Mouse (Mus musculus): Measurements from ENCODE around the gene Slc35b2. TPM values are rescaled to one million over a fixed set of nuclear protein-coding genes. Genes with fewer than 3 reads are reported as not detected.

Slc35b2 gene
- 10 to 100 TPM; 28.1 to 44.2 TPM for total RNA-seq (2021)
- long read RNA-seq, experiment 1, transcript Slc35b2-205 (4 exons, 1,906 nt), result major isoform, 49 of 56 reads
- long read RNA-seq, experiment 1, partial matches to known transcripts, result 2 of 56 reads
- long read RNA-seq, experiment 1, other reads (novel, unspliced or antisense), result 3 of 56 reads
- long read RNA-seq, experiment 2, transcript Slc35b2-205 (4 exons, 1,906 nt), result major isoform, 251 of 281 reads
- long read RNA-seq, experiment 2, transcript Slc35b2-207 (4 exons, 850 nt), result minor isoform, 8 of 281 reads
- long read RNA-seq, experiment 2, partial matches to known transcripts, result 9 of 281 reads
- long read RNA-seq, experiment 2, other reads (novel, unspliced or antisense), result 12 of 281 reads

GRCm38 (mm10) chr17:45563655-45564530, at the start of gene Slc35b2:
Gene Slc35b2 (plus strand): TSS chr17:45563874.
- DNase-seq (ENCODE audit: low spot score in 2 of 2), result peak; percentile 95 to 96

DNA sequence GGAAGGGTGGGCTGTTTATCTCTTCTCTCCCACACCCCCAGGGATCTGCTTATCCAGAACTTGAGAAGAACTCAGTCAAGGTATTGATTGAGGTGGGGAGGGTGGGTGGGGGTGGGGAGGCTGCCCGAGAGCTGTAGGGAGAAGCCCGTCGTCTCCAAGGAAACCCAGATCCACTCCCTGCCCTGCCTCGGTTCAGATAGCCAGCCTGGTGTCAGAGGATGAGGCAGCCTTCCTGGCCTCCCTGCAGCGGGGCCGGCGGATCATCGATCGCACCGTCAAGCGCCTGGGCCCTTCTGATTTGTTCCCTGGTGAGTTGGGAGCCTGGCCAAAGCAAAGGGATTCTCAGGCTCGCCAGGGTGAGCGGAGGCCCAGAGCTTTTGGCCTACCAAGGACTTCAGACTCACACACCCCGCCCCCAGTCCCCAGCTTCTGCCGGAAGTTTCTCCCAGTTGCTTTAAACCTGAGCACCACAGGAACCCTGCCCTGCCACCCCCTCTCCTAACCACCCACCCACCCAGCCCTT, 48.4 kb upstream of the Slc35b2 start:
- no peak for DNase-seq (ENCODE audit: low spot score in 2 of 2)

DNA sequence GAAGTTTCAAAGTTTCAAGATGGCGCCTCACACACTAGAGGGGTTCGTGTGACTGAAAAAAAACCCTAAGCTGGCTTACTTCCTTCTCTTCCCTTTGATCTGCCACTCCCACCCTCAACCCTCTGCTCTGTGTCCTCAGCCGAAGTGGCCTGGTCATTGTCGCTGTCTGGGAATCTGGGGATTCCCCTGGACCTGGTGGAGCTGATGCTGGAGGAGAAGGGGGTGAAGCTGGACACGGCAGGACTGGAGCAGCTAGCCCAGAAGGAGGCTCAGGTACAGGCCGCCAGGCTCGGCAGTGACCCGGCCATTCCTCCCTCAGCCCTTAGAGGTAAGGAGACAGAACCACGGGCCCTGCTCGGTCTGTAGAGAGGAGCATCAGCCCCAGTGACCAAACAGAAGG, 47.9 kb upstream of the Slc35b2 start:
- DNase-seq (ENCODE audit: low spot score in 2 of 2), result no peak

- peak; percentile 70 to 75 for DNase-seq (ENCODE audit: low spot score in 2 of 2)
Observed at GRCm38 (mm10) chr17:45516488-45516887, 47.2 kb upstream of the Slc35b2 start.

- no peak for DNase-seq (ENCODE audit: low spot score in 2 of 2)
Observed at GRCm38 (mm10) chr17:45517135-45517534, 46.5 kb upstream of the Slc35b2 start.

GRCm38 (mm10) chr17:45517549-45518215, 46.0 kb upstream of the Slc35b2 start:
- no peak for DNase-seq (ENCODE audit: low spot score in 2 of 2)

DNA sequence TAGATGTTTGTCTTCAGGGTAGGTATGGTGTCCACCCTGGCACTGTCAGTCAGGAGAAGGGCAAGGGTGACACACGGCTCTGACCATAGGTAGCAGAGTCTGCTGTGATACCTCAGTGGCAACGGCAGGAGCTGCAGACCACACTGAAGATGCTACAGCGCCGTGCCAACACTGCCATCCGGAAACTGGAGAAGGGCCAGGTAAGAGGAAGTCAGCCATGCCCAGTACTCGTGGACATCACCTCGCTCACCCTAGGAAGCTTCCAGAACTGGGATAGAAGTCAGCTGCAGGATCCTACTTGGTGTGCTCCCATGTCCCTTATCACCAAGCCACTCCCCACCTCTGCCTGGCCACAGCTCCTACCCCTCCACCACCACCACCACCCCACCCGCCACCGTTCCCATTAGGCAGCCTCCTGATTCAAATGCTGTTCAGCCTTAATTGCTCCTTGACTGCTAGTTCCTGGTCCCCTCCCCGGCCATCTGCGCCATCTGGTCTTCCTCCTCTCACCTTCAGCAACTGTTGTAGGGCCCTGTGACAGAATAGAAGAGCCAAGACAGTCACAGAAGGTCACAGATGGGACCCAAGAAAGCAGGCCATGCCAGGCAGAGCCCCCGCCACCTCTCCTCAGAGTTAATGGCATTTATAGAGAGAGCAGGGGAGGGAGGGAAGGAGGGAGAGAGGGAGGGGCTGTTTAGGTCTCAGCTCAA, 44.8 kb upstream of the Slc35b2 start:
- no peak for DNase-seq (ENCODE audit: low spot score in 2 of 2)

- DNase-seq (ENCODE audit: low spot score in 2 of 2), result no peak
Observed at GRCm38 (mm10) chr17:45520136-45520535, 43.5 kb upstream of the Slc35b2 start.

GRCm38 (mm10) chr17:45523263-45523662, 40.4 kb upstream of the Slc35b2 start, which contains the start of gene Tcte1:
Gene Tcte1 (plus strand): TSS chr17:45523434.
- no peak for DNase-seq (ENCODE audit: low spot score in 2 of 2)

GRCm38 (mm10) chr17:45524961-45525360, 38.7 kb upstream of the Slc35b2 start:
- DNase-seq (ENCODE audit: low spot score in 2 of 2), result no peak

DNA sequence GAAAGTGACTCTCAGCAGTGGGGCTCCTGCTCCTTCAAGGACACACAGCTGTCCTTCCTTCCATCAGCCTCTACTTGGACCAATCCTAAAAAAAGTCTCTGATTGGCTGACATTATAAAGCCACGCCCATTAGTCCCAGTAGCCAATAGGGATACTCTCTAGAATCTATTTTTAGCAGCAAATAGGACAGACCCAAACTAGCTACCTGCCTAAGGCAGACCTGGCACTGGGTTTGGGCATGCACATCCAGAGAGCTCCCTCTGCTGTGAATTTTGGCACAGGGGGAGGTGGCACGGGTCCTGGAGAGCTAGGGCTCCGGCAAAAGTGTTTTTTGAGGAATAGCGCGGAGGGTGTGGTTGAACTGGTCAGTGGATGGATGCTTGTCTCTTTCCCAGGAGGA, 37.1 kb upstream of the Slc35b2 start:
- DNase-seq (ENCODE audit: low spot score in 2 of 2), result no peak

GRCm38 (mm10) chr17:45530346-45530782, 33.3 kb upstream of the Slc35b2 start:
- DNase-seq (ENCODE audit: low spot score in 2 of 2), result no peak

- no peak for DNase-seq (ENCODE audit: low spot score in 2 of 2)
Observed at GRCm38 (mm10) chr17:45532896-45533295, 30.8 kb upstream of the Slc35b2 start.

GRCm38 (mm10) chr17:45536264-45536663, 27.4 kb upstream of the Slc35b2 start:
- no peak for DNase-seq (ENCODE audit: low spot score in 2 of 2)

GRCm38 (mm10) chr17:45538394-45538793, 25.3 kb upstream of the Slc35b2 start:
- no peak for DNase-seq (ENCODE audit: low spot score in 2 of 2)

DNA sequence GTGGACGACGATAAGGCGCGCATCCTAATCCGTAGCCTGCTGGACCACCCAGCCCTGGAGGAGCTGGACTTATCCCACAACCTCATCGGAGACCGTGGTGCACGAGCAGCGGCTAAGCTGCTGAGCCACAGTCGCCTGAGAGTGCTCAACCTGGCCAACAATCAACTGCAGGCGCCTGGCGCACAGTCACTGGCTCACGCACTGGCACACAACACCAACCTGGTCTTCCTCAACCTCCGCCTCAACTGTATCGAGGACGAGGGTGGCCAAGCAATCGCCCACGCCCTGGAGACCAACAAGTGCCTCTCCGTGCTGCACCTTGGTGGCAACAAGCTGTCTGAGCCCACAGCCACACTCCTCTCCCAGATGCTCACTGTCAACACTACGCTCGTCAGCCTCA, 24.0 kb upstream of the Slc35b2 start:
- DNase-seq (ENCODE audit: low spot score in 2 of 2), result no peak

- DNase-seq (ENCODE audit: low spot score in 2 of 2), result no peak
Observed at GRCm38 (mm10) chr17:45542129-45542528, 21.5 kb upstream of the Slc35b2 start.

GRCm38 (mm10) chr17:45542705-45543104, 21.0 kb upstream of the Slc35b2 start:
- no peak for DNase-seq (ENCODE audit: low spot score in 2 of 2)

GRCm38 (mm10) chr17:45543115-45543514, 20.6 kb upstream of the Slc35b2 start:
- no peak for DNase-seq (ENCODE audit: low spot score in 2 of 2)

DNA sequence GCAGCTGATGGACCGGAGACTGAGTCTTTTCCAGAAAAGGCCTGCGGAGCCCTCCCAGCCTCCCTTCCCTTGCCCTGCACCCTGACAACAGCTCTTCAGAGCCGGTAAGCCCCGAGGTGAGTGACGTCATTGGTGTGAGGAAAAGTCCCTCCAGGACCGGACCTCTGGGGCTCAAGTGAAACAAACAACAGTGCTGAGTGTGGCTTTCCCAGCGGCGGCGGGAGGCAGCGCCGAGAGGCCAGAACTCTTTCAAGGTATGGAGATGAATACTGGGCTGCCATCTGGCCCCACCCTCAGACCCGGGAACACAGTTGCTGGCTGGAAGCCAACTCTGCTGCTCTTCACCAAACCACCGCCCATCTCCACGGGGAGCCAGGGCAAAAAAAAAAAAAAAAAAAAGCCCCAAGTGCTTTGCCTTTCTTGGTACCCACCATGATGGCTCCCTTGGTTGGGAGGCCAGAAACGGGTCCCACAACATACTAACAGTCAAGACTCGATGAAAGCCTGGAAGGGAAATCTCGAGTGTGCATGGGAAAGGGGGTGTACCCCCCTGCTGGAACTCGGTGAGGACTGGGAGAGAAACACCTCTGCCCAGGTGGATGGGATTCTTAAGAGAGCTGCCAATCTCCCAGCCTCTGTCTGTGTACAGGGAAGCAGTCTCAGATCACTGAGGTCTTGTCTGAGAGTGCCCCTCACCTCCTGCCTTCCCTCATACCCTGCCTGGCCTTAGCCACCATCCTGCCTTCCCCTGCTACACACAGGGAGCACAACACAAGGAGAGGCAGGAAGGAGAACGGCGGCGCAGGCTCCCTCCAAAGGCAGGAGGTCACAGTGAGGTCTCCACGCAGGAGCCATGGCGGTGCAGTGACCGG, 19.4 kb upstream of the Slc35b2 start:
- DNase-seq (ENCODE audit: low spot score in 2 of 2), result no peak
